Mouse (Mus musculus) E14TG2a.4 (cell line): ENCODE measurements around the gene Pparg.

Source experiments
- H3K27me3 ChIP-seq: 2 replicates; pipeline ENCODE4 v1.6.1; 2014; ENCODE audit warnings: low read length, control low read depth; ENCODE audit not compliant: insufficient read depth
- H3K36me3 ChIP-seq: 2 replicates; pipeline ENCODE4 v1.6.1; 2014; ENCODE audit warnings: low read length, control low read depth; ENCODE audit not compliant: insufficient read depth
- H3K4me1 ChIP-seq: replicated peaks from 2 replicates; pipeline ENCODE4 v1.6.1; 2014; ENCODE audit warnings: low read depth, low read length, control low read depth
- H3K4me3 ChIP-seq: replicated peaks from 2 replicates; pipeline ENCODE4 v1.5.1; 2014; ENCODE audit warnings: mild to moderate bottlenecking, low read length
- H3K9me3 ChIP-seq: 2 replicates; pipeline ENCODE4 v1.6.1; 2014; ENCODE audit warnings: low read length, control low read depth
- CTCF ChIP-seq: conservative IDR thresholded peaks from 2 replicates; pipeline ENCODE4 v1.5.1; 2014; ENCODE audit warnings: low read length
- NANOG ChIP-seq: IDR thresholded peaks from 2 replicates; pipeline ENCODE4 v1.6.1; 2014; ENCODE audit warnings: borderline replicate concordance, low read length, mixed read lengths
- POU5F1 ChIP-seq: IDR thresholded peaks from 2 replicates; pipeline ENCODE4 v1.6.1; 2014; ENCODE audit warnings: low read length, borderline replicate concordance

Pparg gene

DNA sequence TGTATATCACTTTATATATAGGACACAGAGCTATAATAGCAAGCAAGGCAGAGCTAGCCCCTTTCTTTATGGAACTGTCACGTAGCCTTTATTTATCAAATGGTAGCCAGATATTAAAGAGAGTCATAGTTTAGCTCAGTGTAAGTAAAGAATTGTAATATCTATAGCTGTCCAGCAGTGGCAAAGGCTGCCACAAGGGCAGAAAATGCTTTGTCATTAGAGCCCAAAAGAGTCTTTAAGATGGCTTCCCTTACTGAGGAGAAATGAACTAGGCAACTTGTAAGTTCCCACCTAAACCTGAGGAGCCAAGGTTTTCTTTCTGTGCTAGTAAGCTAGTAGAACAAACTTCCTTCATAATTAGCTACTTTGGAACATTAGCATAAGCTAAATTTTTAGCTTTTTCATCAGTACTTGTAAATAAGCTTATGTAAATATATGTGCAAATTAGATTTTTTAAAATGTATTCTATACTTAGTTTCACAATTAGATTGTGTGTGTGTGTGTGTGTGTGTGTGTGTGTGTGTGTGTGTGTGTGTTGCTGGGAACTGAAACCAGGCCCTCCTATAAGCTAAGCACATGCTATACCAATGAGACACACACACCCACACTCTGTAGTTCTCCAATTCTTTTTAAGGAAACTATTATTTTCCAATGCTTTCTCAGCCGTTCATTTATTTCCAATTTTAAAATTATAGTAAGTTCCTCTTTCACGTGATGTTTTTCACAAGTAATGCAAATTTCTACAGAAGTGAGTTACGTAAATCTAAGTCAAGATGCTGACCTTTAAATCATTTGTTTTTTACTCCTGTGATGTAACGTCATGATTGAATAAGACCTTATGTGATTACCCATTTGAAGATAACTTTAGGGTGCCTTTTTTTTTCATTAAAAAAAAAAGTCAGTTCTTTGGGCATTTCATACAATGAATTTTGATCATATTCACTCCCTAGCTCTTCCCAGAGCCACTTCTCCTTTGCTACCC, 14.4 kb downstream of the Pparg start:
- H3K4me1 ChIP-seq = no peaks in the 10 kb centered on the region
- TF ChIP-seq CTCF (no peak), POU5F1 (no peak), NANOG (no peak)
- H3K4me3 ChIP-seq = no peak overlapping the region
- no peaks in the 10 kb centered on the region for H3K9me3 ChIP-seq
- H3K36me3 ChIP-seq = no peaks in the 10 kb centered on the region
- H3K27me3 ChIP-seq = no peaks in the 10 kb centered on the region

DNA sequence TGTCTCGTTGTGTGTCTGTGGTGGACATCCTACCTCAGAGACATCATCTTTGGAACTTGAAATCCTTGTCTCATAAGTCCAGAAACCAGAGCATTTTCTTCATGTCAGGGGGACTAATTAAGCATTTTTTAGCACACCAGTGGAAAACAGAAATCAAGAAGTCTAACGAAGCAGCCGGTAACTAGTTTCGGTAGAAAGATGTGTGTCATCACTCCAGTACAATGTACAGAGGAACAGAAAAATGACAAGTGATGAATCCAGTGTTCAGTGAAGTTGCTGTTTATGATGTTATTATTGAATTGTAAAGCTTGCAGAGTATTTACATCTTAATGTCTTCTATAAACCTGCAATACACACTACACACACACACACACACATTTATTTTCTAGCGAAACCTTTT, 19.8 kb downstream of the Pparg start:
- Histone ChIP-seq H3K36me3 (no peaks in the 10 kb centered on the region), H3K4me3 (no peak overlapping the region), H3K27me3 (no peaks in the 10 kb centered on the region), H3K4me1 (no peaks in the 10 kb centered on the region), H3K9me3 (no peaks in the 10 kb centered on the region)
- TF ChIP-seq POU5F1 = no peak
- no peak for TF ChIP-seq CTCF
- no peak for TF ChIP-seq NANOG

DNA sequence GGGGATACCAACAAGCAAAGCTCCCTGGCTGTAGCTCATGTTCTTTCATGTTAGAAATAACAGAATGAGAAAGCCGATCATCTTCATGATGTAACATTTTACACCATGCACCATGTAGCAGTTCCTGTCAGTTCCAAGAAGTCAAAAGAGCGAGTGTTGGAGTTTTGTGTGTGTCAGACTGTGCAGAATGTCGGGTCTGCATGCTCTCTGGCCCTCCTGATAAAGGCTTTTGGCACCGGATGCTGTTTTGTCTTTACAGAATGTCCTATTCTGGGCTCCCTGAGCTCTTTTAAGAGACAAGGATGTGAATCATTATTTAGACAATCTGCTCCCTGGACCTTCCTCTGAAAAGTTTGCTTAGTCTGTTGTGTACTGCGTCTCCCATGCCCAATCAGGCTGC, 22.0 kb downstream of the Pparg start:
- Histone ChIP-seq H3K9me3 (no peaks in the 10 kb centered on the region), H3K36me3 (no peaks in the 10 kb centered on the region), H3K4me3 (no peak overlapping the region), H3K4me1 (no peaks in the 10 kb centered on the region), H3K27me3 (no peaks in the 10 kb centered on the region)
- TF ChIP-seq CTCF (no peak), NANOG (no peak)

DNA sequence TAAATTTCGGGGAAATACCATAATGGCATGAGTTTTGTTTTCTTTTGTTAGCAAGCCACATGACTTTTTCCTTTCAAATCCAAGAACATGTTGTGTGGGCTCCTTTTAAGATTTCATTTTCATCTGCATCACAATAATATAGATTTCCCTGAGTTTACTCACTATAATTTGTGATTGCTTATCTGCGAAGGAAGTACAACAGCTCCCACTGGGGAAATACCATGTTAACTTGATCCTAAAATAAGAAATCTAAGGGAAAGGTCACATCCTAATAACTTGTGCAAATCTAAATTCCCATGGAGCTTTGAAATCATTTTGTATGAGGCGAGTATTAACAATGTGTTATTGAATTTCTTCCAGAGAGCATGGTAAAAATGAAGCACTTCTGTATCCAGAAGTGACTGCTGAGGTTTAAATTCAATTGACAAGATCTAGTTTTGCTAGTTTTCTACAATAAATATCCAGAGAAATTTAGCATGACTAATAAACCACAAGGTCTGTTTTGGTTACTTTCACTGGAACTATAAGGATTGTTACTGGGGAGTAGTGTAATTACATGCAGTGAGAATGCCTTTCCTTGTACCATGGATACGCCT, 29.3 kb downstream of the Pparg start:
- Histone ChIP-seq H3K4me3 (no peak overlapping the region), H3K36me3 (no peaks in the 10 kb centered on the region), H3K4me1 (no peaks in the 10 kb centered on the region), H3K9me3 (no peaks in the 10 kb centered on the region), H3K27me3 (no peaks in the 10 kb centered on the region)
- TF ChIP-seq NANOG (no peak), POU5F1 (no peak), CTCF (no peak)

DNA sequence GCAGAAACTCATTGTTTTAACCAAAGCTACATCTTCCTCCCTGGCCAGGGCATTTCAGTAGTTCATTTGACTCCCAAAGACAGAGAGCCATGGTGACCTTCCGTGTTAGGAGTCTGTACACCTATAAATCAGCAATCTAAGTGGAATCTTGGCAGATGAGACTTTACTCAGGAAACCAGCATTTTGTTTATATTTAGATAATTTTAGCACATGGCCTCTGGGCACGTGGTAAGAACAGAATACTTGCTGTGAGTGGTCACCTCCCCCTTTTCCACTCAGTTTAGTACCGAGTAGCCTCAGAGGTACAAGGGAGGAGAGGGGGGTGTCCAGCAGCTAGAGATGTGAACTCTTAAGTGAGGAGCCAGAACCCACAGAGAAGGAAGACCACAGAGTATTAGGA, 36.2 kb downstream of the Pparg start:
- Histone ChIP-seq H3K4me3 (no peak overlapping the region), H3K4me1 (no peaks in the 10 kb centered on the region), H3K27me3 (no peaks in the 10 kb centered on the region), H3K36me3 (no peaks in the 10 kb centered on the region), H3K9me3 (no peaks in the 10 kb centered on the region)
- TF ChIP-seq CTCF = no peak

DNA sequence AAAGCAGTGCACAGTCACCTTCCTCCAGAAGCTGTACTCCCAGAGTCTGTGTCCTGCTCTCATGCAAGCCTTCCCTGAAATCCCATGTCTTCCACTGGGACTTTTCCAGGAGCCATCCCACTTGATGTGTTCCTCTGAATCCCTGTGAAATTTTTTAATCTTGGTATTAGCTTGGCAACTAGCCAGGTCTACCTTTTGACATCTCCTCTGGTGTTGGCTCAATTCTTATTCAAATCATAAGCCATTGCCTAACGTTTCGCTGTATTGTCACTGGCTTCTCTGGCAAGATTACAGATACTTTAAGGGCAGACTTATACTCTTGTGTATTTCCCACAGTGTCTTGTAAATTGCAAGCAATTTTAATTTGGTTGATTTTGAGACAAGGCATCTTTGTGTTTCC, 43.6 kb downstream of the Pparg start:
- H3K36me3 ChIP-seq = no peaks in the 10 kb centered on the region
- H3K4me1 ChIP-seq = no peaks in the 10 kb centered on the region
- TF ChIP-seq POU5F1 = no peak
- TF ChIP-seq CTCF = no peak
- no peak for TF ChIP-seq NANOG
- no peaks in the 10 kb centered on the region for H3K27me3 ChIP-seq
- no peaks in the 10 kb centered on the region for H3K9me3 ChIP-seq
- no peak overlapping the region for H3K4me3 ChIP-seq

DNA sequence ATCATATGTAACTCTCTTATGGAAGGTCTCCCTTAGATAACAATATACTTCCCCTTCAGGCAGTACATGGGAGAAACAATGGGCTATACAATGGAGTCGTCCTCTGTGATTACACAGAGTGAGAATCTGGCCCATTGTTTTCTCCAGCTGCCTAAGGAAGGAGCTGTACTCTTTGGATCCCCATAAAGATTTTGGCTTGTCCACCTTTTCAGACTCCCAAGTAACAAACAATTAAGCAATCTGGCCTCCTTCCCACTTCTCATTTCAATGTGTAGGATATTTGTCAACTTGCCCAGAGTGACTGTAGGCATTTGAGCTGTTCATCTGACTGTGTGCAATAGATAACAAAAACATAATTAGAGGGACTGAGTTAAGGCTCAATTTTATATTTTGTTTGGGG, 50.7 kb downstream of the Pparg start:
- Histone ChIP-seq H3K4me3 (no peak overlapping the region), H3K27me3 (no peaks in the 10 kb centered on the region), H3K9me3 (no peaks in the 10 kb centered on the region), H3K4me1 (no peaks in the 10 kb centered on the region), H3K36me3 (no peaks in the 10 kb centered on the region)
- TF ChIP-seq NANOG (no peak), POU5F1 (no peak), CTCF (no peak)

DNA sequence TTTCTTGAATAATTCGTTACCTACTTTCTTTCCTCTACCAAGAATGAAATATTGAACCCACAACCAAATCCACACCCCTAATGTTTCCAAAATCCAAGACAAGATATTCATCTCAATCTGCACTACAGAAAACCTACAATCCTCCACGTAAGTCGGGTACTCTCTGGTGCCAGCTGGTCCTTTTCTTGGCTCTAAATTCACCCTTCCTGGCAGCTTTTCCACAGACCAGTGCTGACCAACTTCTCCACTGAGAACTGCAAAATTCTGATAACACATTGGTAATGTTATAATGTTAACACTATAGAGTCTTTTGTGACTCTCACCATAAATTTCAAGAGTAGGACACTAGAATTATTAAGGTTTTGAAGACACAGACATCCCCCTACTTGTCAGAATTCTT, 57.4 kb downstream of the Pparg start:
- H3K36me3 ChIP-seq = no peaks in the 10 kb centered on the region
- no peak overlapping the region for H3K4me3 ChIP-seq
- no peaks in the 10 kb centered on the region for H3K9me3 ChIP-seq
- TF ChIP-seq NANOG (no peak), CTCF (no peak)
- no peaks in the 10 kb centered on the region for H3K4me1 ChIP-seq
- no peaks in the 10 kb centered on the region for H3K27me3 ChIP-seq

DNA sequence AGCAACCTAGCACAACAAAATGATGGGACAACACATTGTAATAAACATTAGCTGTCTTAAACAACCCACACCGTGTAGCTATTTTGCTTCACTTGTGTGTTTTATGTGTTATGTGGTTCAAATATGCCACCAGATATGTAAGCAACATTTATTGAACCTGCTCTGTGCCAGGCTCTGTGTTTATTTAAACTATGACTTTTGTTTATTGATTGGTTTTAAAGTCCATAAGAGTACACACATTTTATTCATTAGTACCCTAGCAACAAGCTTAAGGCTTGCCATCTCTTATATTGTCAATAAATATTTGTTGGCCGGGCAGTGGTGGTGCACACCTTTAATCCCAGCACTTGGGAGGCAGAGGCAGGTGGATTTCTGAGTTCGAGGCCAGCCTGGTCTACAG, 58.2 kb downstream of the Pparg start:
- H3K4me3 ChIP-seq = no peak overlapping the region
- TF ChIP-seq POU5F1 = no peak
- TF ChIP-seq NANOG = no peak
- TF ChIP-seq CTCF = no peak

More for the DNA sequence above, 58.2 kb downstream of the Pparg start:
- Histone ChIP-seq H3K36me3 (no peaks in the 10 kb centered on the region), H3K27me3 (no peaks in the 10 kb centered on the region), H3K9me3 (no peaks in the 10 kb centered on the region), H3K4me1 (no peaks in the 10 kb centered on the region)
